Mouse (Mus musculus) embryo, embryonic 10 days (tissue): ENCODE results near the gene Pskh1.
A peak's percentile ranks its signal among the peaks of the same experiment; 100 is the strongest.

Source experiments
- DNase-seq: peaks from one replicate; pipeline ENCODE4 v3.0.0-alpha.2; 2015; ENCODE audit warnings: low spot score

The Pskh1 gene

GRCm38 (mm10) chr8:105893339-105893738 lies 6.9 kb upstream of the Pskh1 start, which contains the start of gene Nrn1l:
TSS of gene Nrn1l (plus strand) at chr8:105893567.
- peak; percentile 84 for DNase-seq

GRCm38 (mm10) chr8:105897801-105898480 lies 2.3 kb upstream of the Pskh1 start:
- DNase-seq: no peak

- no peak for DNase-seq
Measured at GRCm38 (mm10) chr8:105900941-105901616, 838 bp downstream of the Pskh1 start.

GRCm38 (mm10) chr8:105919390-105919789 lies 19.1 kb downstream of the Pskh1 start:
- no peak for DNase-seq

- DNase-seq: no peak
Measured at GRCm38 (mm10) chr8:105925123-105925522, 24.9 kb downstream of the Pskh1 start.

- DNase-seq: peak; percentile 73
Measured at GRCm38 (mm10) chr8:105930602-105931001, 30.4 kb downstream of the Pskh1 start.

GRCm38 (mm10) chr8:105931271-105931670 lies 31.0 kb downstream of the Pskh1 start:
- DNase-seq: no peak

- no peak for DNase-seq
Measured at GRCm38 (mm10) chr8:105932525-105932924, 32.3 kb downstream of the Pskh1 start.

- DNase-seq: no peak
Measured at GRCm38 (mm10) chr8:105933762-105934161, 33.5 kb downstream of the Pskh1 start, which contains the start of gene Ctrl. TSS of gene Ctrl (minus strand) at chr8:105933862.

- DNase-seq: no peak
Measured at GRCm38 (mm10) chr8:105935105-105935504, 34.9 kb downstream of the Pskh1 start.

- no peak for DNase-seq
Measured at GRCm38 (mm10) chr8:105935863-105936603, 35.8 kb downstream of the Pskh1 start.

GRCm38 (mm10) chr8:105936866-105937475 lies 36.7 kb downstream of the Pskh1 start:
- DNase-seq: peak; percentile 96

- DNase-seq: peak; percentile 23
Measured at GRCm38 (mm10) chr8:105937496-105938305, 37.5 kb downstream of the Pskh1 start.

- peak; percentile 58 for DNase-seq
Measured at GRCm38 (mm10) chr8:105938306-105938669, 38.0 kb downstream of the Pskh1 start, which contains the start of gene Psmb10. TSS of gene Psmb10 (minus strand) at chr8:105938444.

GRCm38 (mm10) chr8:105942026-105942425 lies 41.8 kb downstream of the Pskh1 start:
- no peak for DNase-seq

- DNase-seq: no peak
Measured at GRCm38 (mm10) chr8:105942542-105942941, 42.3 kb downstream of the Pskh1 start.

- no peak for DNase-seq
Measured at GRCm38 (mm10) chr8:105943321-105943739, 43.1 kb downstream of the Pskh1 start, which contains the start of gene Lcat. TSS of gene Lcat (minus strand) at chr8:105943382.

GRCm38 (mm10) chr8:105949350-105949749 lies 49.1 kb downstream of the Pskh1 start:
- DNase-seq: no peak

- peak; percentile 35 for DNase-seq
Measured at GRCm38 (mm10) chr8:105951057-105951659, 50.9 kb downstream of the Pskh1 start.

- DNase-seq: no peak
Measured at GRCm38 (mm10) chr8:105956556-105956955, 56.3 kb downstream of the Pskh1 start.

GRCm38 (mm10) chr8:105957813-105958212 lies 57.6 kb downstream of the Pskh1 start:
- DNase-seq: no peak
